Mouse (Mus musculus) WW6 (cell line): ENCODE results near the gene Rras.

ENCODE experiments used
- DNase-seq: peaks from one replicate; pipeline ENCODE4 v3.0.0-alpha.2; 2013; ENCODE audit warnings: low read depth, low spot score

The Rras gene

DNA sequence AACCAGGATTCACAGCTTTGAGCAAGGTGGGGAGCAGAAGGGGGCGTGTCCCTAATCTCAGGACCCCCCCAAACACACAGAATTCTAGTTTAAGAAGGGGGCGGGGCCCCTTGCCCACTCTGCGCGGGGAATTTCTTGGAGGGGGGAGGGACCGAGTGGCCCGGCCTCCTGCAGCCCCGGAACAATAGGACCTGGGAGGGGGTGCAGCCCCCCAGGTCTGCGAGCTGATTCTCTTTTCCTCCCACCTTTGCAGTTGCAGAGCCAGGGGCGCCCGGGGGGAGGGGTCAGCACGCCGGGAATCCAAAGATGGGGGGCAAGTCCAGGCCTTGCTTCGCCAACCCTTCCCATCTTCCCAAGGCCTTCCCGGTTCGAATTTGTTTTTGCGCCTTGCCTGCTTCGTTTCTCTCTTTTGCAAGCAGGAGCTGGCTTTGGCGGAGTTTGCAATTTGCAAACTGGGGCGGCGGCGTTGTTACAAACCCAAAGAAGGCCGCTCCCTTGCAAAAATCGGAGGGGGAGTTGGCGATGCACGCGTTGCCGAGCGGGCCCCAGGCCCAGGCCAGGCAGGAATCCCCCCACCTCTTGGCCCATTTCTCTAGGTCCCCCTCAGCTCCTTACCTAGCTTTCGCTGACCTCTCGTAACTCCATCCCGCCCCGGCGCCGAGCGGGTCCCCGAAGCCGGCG lies 34.6 kb downstream of the Rras start:
- DNase-seq, result no peak

GRCm38 (mm10) chr7:45052862-45053116 lies 35.0 kb downstream of the Rras start, which contains the start of gene Prr12:
TSS of gene Prr12 (minus strand) at chr7:45052881.
- no peak for DNase-seq

GRCm38 (mm10) chr7:45053117-45053930 lies 35.6 kb downstream of the Rras start:
- no peak for DNase-seq

DNA sequence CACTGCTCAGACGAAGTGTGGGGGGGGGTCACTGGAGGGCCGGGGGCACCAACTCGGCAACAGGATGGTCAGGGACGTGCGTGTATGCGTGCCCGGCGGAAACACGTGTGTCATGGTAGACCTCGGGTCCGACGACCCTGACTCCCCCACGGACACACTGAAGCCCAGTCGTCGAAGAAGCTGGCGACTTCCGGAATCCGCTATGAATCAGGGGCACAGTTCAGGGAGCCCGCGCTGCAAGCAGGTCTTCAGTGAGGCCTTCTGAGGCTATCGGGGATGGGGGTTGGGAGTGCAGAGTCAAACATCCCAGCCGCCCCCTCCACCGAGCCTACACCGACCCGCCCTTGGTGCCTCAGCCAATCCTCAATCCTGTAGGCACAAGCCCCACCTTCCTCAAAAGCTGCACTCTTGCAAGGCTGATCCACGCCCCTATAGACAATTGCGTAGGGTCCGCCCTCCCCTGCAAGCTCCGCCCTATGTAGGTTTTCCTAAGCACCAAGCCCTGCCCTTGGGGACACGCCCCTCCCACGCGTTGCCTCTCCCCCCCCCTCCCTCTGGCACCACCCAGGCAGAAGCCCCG lies 36.3 kb downstream of the Rras start:
- DNase-seq, result peak; percentile 96

DNA sequence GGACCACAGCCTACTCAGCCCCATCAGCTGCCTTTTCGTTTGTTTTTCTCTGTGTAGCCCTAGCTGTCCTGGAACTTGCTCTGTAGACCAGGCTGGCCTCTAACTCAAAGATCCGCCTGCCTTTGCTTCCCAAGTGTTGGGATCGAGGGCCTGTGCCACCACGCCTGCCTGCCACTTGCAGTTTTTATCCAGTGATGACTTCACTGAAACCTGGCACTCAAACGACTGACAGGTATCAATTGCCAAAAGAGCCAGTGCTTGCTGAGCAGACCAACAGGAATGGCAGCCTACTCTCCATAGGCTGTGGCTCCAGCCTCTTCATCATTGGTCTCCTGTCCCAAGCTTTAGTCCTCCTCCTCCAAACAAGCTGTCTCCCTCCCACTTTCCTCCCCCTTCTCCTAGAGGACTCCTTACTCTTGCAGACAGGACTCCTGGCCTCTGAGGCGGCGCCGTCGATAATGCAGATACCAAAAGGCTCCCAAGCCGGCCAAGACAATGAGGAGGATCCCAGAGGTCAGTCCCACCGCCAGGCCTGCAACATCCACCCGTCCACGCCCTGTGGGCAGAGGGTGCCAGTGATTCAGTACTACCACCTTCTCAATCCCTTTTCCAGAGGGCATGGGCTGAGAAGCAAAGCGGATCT lies 38.7 kb downstream of the Rras start:
- DNase-seq, result no peak

DNA sequence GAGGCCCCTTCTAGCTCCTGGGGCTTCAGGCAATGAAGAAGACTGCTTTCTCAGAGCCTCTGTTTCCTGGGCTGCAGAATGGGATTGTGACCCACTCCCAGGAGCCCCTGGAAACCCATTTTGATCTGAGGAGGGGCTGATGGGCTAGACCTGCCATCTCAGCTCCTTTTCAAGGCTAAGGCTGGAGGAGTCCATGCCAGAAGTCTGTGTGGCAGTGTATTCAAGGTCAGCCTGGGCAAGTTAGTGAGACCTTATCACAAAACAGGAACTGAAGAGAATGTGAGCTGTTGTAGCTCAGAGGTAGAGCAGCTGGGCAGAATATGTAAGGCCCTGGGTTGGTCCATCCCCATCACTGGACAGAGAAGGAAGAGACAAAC lies 39.2 kb downstream of the Rras start:
- no peak for DNase-seq

DNA sequence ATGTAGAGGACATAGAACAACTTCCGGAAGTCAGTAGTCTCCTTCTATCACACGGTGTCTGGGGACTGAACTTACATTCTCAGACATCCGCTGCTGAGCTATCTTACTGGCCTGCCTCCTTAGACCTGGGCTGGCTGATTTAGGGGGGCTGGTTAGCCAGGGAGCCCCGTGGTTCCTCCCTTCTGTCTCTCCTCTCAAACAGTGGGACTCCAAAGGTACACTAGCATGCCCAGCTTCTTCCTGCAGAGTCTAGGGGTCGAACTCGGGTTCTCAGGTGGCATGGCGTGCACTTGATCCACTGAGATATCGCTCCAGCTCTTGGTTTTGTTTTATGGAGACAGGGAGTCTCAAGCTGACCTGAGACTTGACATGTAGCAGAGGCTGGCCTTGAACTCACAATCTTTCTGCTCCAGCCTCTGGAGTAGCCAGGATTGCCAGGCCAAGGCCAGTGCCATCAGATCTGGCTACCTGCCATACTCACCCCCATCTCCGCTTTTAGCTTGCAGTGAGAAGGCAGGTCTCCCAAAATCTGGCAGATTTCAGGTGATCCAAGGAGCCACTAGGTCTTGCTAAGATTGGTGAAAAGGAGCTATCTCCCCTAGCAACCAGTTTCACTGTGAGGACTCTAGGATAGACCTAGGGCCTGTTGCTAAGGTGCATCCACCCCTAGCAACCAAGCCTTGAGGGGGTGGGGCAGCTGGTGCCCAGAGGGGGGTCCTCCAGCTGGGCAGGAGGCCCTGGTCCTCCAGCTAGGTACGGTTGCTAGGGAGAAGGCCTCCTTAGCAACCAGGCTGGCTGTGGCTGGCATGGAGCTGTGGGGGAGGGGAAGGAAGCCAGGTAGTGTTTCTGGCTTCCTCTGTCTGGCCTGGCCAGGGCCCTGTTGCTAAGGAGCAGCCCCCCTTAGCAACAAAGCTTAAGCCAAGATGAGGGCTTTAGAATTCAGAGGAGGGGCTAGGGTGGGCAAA lies 41.1 kb downstream of the Rras start:
- DNase-seq, result no peak

GRCm38 (mm10) chr7:45060632-45061122 lies 42.9 kb downstream of the Rras start:
- DNase-seq, result no peak

GRCm38 (mm10) chr7:45061532-45062075 lies 43.8 kb downstream of the Rras start:
- DNase-seq, result no peak

DNA sequence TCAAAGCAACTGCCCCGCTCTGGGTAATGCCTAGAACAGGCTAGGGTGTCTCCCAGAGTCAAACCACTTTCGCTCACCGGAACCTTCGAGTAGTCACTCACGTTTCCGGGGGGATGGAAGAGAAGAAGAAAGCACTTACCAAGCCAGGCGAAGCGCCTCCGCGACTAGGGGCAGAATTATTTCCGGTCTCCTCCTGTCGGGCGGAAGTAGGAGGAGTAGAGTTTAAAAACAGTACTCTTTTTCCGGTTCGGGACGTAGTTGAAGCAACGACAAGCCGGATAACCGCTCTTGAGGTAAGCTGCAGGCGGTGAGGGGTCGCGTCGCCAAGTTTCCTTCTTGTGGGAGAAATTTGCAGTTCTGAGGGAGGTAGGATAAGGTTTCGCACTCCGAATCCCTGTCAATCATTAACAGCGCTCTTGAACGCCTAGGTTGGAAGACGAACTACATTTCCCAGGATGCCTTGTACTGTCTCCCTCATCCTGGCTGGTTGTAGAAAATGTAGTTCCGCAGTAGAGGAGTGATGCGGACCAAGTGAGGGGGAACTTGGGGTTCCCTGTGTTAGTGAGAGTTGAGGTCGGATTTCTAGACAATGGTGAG lies 44.6 kb downstream of the Rras start, which contains the start of the genes Nosip and Prrg2:
Gene Nosip, plus strand, starts transcription at position 191 of the 597 bp plus-strand sequence.
Gene Prrg2, minus strand, starts transcription at position 439 of the 597 bp plus-strand sequence.
- DNase-seq, result peak; percentile 90

GRCm38 (mm10) chr7:45067190-45067999 lies 49.6 kb downstream of the Rras start:
- DNase-seq, result no peak

- peak; percentile 76 for DNase-seq
Observed at GRCm38 (mm10) chr7:45068000-45068318, 50.2 kb downstream of the Rras start.

DNA sequence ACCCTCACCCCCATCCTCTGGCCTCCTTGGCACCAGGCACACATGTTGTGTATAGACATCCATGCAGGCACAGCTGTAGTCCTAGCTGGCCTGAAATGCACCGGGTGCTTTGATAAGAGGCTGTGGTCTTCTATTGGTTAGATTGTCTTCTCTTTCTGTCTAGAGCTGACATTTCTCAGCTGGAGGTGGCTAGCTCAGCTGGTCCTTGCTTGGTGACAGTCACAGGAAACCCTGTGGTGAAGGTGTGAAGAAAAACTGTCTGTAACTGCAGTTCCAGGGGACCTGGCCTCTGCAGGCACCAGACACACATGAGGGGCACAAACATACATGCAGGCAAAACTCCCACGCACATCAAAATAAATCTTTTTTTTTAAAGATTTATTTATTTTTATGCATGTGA lies 51.9 kb downstream of the Rras start:
- DNase-seq, result no peak
